Mouse (Mus musculus): Measurements from ENCODE around the gene Ubxn7.
"Not testable (repeated sequence)": the region's sequence is repeated elsewhere in the genome, so short reads cannot be mapped to it uniquely, and the experiment has no call there.

The Ubxn7 gene

GRCm38 (mm10) chr16:32332040-32332555 lies at the start of gene Ubxn7:
Gene Ubxn7 (plus strand): TSS chr16:32332257.
- peak; percentile 99 for DNase-seq (ENCODE audit: low read depth)

- no peak for DNase-seq (ENCODE audit: low read depth)
Observed at GRCm38 (mm10) chr16:32282608-32283007, 49.4 kb upstream of the Ubxn7 start.

GRCm38 (mm10) chr16:32291821-32292220 lies 40.2 kb upstream of the Ubxn7 start:
- no peak for DNase-seq (ENCODE audit: low read depth)

- not testable (repeated sequence) for DNase-seq (ENCODE audit: low read depth)
Observed at GRCm38 (mm10) chr16:32299617-32300016, 32.4 kb upstream of the Ubxn7 start.

GRCm38 (mm10) chr16:32303046-32303445 lies 29.0 kb upstream of the Ubxn7 start:
- DNase-seq (ENCODE audit: low read depth): no peak

GRCm38 (mm10) chr16:32303886-32304285 lies 28.2 kb upstream of the Ubxn7 start:
- no peak for DNase-seq (ENCODE audit: low read depth)

- DNase-seq (ENCODE audit: low read depth): no peak
Observed at GRCm38 (mm10) chr16:32311970-32312369, 20.1 kb upstream of the Ubxn7 start.

GRCm38 (mm10) chr16:32312386-32312785 lies 19.7 kb upstream of the Ubxn7 start:
- DNase-seq (ENCODE audit: low read depth): no peak

- no peak for DNase-seq (ENCODE audit: low read depth)
Observed at GRCm38 (mm10) chr16:32312859-32313258, 19.2 kb upstream of the Ubxn7 start.

- no peak for DNase-seq (ENCODE audit: low read depth)
Observed at GRCm38 (mm10) chr16:32316601-32317000, 15.5 kb upstream of the Ubxn7 start.

- no peak for DNase-seq (ENCODE audit: low read depth)
Observed at GRCm38 (mm10) chr16:32323953-32324352, 8.1 kb upstream of the Ubxn7 start.

GRCm38 (mm10) chr16:32330876-32331670 lies 984 bp upstream of the Ubxn7 start:
- DNase-seq (ENCODE audit: low read depth): no peak

- peak; percentile 70 for DNase-seq (ENCODE audit: low read depth)
Observed at GRCm38 (mm10) chr16:32332556-32333511, 777 bp downstream of the Ubxn7 start.

- DNase-seq (ENCODE audit: low read depth): no peak
Observed at GRCm38 (mm10) chr16:32335146-32335545, 3.1 kb downstream of the Ubxn7 start.

GRCm38 (mm10) chr16:32336026-32336780 lies 4.1 kb downstream of the Ubxn7 start:
- no peak for DNase-seq (ENCODE audit: low read depth)

- no peak for DNase-seq (ENCODE audit: low read depth)
Observed at GRCm38 (mm10) chr16:32337001-32337400, 4.9 kb downstream of the Ubxn7 start.

GRCm38 (mm10) chr16:32340451-32340850 lies 8.4 kb downstream of the Ubxn7 start:
- no peak for DNase-seq (ENCODE audit: low read depth)

GRCm38 (mm10) chr16:32345521-32345920 lies 13.5 kb downstream of the Ubxn7 start:
- DNase-seq (ENCODE audit: low read depth): peak; percentile 40

- no peak for DNase-seq (ENCODE audit: low read depth)
Observed at GRCm38 (mm10) chr16:32350776-32351175, 18.7 kb downstream of the Ubxn7 start.

GRCm38 (mm10) chr16:32363530-32363929 lies 31.5 kb downstream of the Ubxn7 start:
- DNase-seq (ENCODE audit: low read depth): no peak

GRCm38 (mm10) chr16:32371351-32371750 lies 39.3 kb downstream of the Ubxn7 start:
- peak; percentile 20 for DNase-seq (ENCODE audit: low read depth)

GRCm38 (mm10) chr16:32379575-32379974 lies 47.5 kb downstream of the Ubxn7 start:
- no peak for DNase-seq (ENCODE audit: low read depth)
